Mouse (Mus musculus): ENCODE measurements around the gene Ldha.
"Not testable (repeated sequence)": the region's sequence is repeated elsewhere in the genome, so short reads cannot be mapped to it uniquely, and the experiment has no call there.

Gene Ldha

GRCm38 (mm10) chr7:46880992-46881391, 39.7 kb downstream of the Ldha start:
- no peak for DNase-seq (ENCODE audit: low read depth, low spot score)

DNA sequence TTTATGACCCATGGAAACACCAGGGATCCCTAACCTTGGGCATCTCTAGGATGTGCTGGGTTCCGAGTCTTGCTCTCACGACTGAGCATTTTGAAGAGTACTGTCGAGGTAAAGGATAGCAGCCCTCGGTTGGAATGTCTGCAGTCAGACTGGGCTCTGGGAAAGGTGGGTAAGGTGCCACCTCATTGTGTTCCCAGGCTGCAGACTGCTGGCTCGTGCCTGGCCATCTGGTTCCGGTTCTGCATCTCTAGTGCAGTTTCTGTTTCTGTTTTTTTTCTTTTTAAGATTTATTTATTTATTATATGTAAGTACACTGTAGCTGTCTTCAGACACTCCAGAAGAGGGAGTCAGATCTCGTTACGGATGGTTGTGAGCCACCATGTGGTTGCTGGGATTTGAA, 40.7 kb downstream of the Ldha start:
- not testable (repeated sequence) for DNase-seq (ENCODE audit: low read depth, low spot score)

GRCm38 (mm10) chr7:46883304-46883703, 42.0 kb downstream of the Ldha start:
- no peak for DNase-seq (ENCODE audit: low read depth, low spot score)

GRCm38 (mm10) chr7:46895511-46895910, 54.2 kb downstream of the Ldha start:
- DNase-seq (ENCODE audit: low read depth, low spot score) = no peak

DNA sequence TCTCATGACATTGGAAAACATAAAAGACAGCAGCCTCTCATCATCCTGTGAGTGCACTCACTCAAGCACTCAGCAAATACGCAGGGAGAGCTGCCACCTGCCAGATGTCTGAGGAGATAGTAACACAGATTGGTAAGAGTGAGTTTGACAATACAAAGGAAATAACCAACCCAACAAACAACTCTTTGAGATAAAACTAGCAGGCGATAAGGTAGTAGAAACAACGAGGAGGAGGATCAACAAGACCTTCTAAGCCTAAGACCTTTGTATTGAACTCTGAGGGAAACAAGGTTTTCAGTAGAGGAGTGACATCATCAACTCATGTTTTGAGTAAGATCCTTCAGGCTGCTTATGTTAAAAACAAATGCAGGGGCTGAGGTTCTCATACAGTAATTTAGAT, 58.1 kb downstream of the Ldha start:
- no peak for DNase-seq (ENCODE audit: low read depth, low spot score)
